Mouse (Mus musculus) stomach, embryonic 14.5 days (tissue): ENCODE measurements at regions not wholly inside any gene's neighbourhood (a gene's known extent, or its start where the extent isn't known, plus 50 kb on each side); places are given as distances from the start of the nearest gene placed in this dataset.

Experiments
- ATAC-seq: fragments of 200-750 bp; cut with Nextera tagmentation; 2 replicates; pipeline ENCODE4 v1.8.0; 2017; ENCODE audit warnings: low read depth, moderate TSS enrichment; ENCODE audit not compliant: insufficient number of reproducible peaks, insufficient read depth, low FRiP score
- H3K27ac ChIP-seq: fragments of 300-500 bp; sonication (generic); 2 replicates; pipeline ENCODE4 v1.5.1; 2014; ENCODE audit warnings: mild to moderate bottlenecking, low read length, moderate library complexity, mixed read lengths
- H3K27me3 ChIP-seq: fragments of 300-500 bp; sonication (generic); 2 replicates; pipeline ENCODE4 v1.6.1; 2014; ENCODE audit warnings: low read length, control low read depth, mixed read lengths; ENCODE audit not compliant: control insufficient read depth, insufficient read depth
- H3K36me3 ChIP-seq: fragments of 300-500 bp; sonication (generic); 2 replicates; pipeline ENCODE4 v1.6.1; 2014; ENCODE audit warnings: mild to moderate bottlenecking, control low read depth, low read length, moderate library complexity, mixed read lengths; ENCODE audit not compliant: control insufficient read depth, insufficient read depth
- H3K4me1 ChIP-seq: fragments of 300-500 bp; sonication (generic); 2 replicates; pipeline ENCODE4 v1.6.1; 2014; ENCODE audit warnings: low read length, control low read depth, mixed read lengths; ENCODE audit not compliant: control insufficient read depth, insufficient read depth
- H3K4me2 ChIP-seq: fragments of 300-500 bp; sonication (generic); replicated peaks from 2 replicates; pipeline ENCODE4 v1.6.1; 2014; ENCODE audit warnings: low read depth, low read length, control low read depth
- H3K4me3 ChIP-seq: fragments of 300-500 bp; sonication (generic); 2 replicates; pipeline ENCODE4 v1.5.1; 2014; ENCODE audit warnings: low read depth, low read length, control low read depth
- H3K9ac ChIP-seq: fragments of 300-500 bp; sonication (generic); replicated peaks from 2 replicates; pipeline ENCODE4 v1.6.1; 2014; ENCODE audit warnings: low read depth, mild to moderate bottlenecking, control low read depth, low read length, moderate library complexity, mixed read lengths
- H3K9me3 ChIP-seq: fragments of 300-500 bp; sonication (generic); 2 replicates; pipeline ENCODE4 v1.6.1; 2016; ENCODE audit warnings: low read depth, low read length, control low read depth; ENCODE audit not compliant: control insufficient read depth
- WGBS: fragments of 180-500 bp; shearing (Covaris S2); extraction: QIAGEN DNeasy Blood & Tissue Kit; methylation state at CpG from one replicate; pipeline ENCODE4 v1.1.7; 2014; 5-methylcytosine and 5-hydroxymethylcytosine counted together

- H3K27ac ChIP-seq = no peak overlapping the region
- H3K4me3 ChIP-seq = no peak overlapping the region
- ATAC-seq = no peak
- H3K4me1 ChIP-seq = no peaks in the 10 kb centered on the region
- H3K9ac ChIP-seq = no peak overlapping the region
- 73% methylated on average over 3 of the region's 3 CpGs for WGBS
- H3K9me3 ChIP-seq = no peaks in the 10 kb centered on the region
- H3K36me3 ChIP-seq = no peaks in the 10 kb centered on the region
- no peak overlapping the region for H3K4me2 ChIP-seq
- H3K27me3 ChIP-seq = no peaks in the 10 kb centered on the region
Observed at GRCm38 (mm10) chr4:100037868-100038267, 57.7 kb upstream of the Ror1 start.

- H3K4me2 ChIP-seq = no peak overlapping the region
- 0 out of 2 replicates have a peak, but pooled peaks cover 1% of the 10 kb centered on the region for H3K4me1 ChIP-seq
- ATAC-seq = no peak
- no peak overlapping the region for H3K4me3 ChIP-seq
- WGBS = 82% methylated on average over 3 of the region's 3 CpGs
- no peak overlapping the region for H3K9ac ChIP-seq
- H3K9me3 ChIP-seq = no peaks in the 10 kb centered on the region
- no peaks in the 10 kb centered on the region for H3K27me3 ChIP-seq
- no peak overlapping the region for H3K27ac ChIP-seq
- no peaks in the 10 kb centered on the region for H3K36me3 ChIP-seq
Observed at GRCm38 (mm10) chr4:100039741-100040140, 55.9 kb upstream of the Ror1 start.

DNA sequence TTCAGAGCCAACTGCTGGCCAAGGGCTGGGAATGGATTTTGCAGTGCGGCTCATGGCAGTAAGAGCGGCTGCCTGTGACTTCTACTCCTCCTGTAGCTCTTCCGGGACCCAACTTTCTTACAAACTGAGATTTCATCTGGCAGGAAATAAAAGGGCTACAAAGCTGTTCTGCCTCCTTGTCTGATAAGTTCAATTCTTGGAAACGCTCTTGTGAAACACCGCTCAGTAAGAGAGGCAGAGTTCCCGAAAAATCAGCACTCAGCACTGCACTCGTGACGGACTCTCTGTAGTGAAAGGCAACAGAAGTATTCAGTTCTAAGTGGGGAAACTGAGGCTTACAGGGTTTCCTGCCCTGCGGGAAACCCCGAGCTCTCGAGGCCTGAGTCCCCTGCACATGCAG lies 53.6 kb upstream of the Ror1 start:
- no peaks in the 10 kb centered on the region for H3K36me3 ChIP-seq
- no peak overlapping the region for H3K27ac ChIP-seq
- no peak overlapping the region for H3K4me3 ChIP-seq
- no peak for ATAC-seq
- H3K27me3 ChIP-seq = no peaks in the 10 kb centered on the region
- H3K4me1 ChIP-seq = 0 out of 2 replicates have a peak, but pooled peaks cover 8% of the 10 kb centered on the region
- H3K9me3 ChIP-seq = no peaks in the 10 kb centered on the region
- no peak overlapping the region for H3K4me2 ChIP-seq
- 75% methylated on average over 11 of the region's 11 CpGs for WGBS
- H3K9ac ChIP-seq = no peak overlapping the region

GRCm38 (mm10) chr4:100045164-100045906 lies 50.3 kb upstream of the Ror1 start:
- Histone ChIP-seq H3K4me3 (no peak overlapping the region), H3K27me3 (no peaks in the 10 kb centered on the region), H3K9ac (no peak overlapping the region), H3K9me3 (no peaks in the 10 kb centered on the region), H3K4me1 (peaks cover 14% of the 10 kb centered on the region; the same call in 1 of the 2 replicates), H3K27ac (0 out of 2 replicates have a peak overlapping the region, but pooled peaks have one; percentile 10), H3K36me3 (no peaks in the 10 kb centered on the region), H3K4me2 (no peak overlapping the region)
- no peak for ATAC-seq
- WGBS = 73% methylated on average over 15 of the region's 15 CpGs
